Mouse (Mus musculus) thymus, adult 2 months (tissue): ENCODE results near the gene Recql5.

Source experiments
- CTCF ChIP-seq: fragments of 200-500 bp; IDR thresholded peaks from 2 replicates; pipeline ENCODE4 v1.5.1; 2012; ENCODE audit warnings: mild to moderate bottlenecking, control low read depth, low read length, moderate library complexity, borderline replicate concordance; ENCODE audit not compliant: control insufficient read depth, poor library complexity, insufficient read depth; ENCODE audit errors: extremely low read depth
- POLR2A ChIP-seq: fragments of 200-500 bp; IDR thresholded peaks from 2 replicates; pipeline ENCODE4 v1.6.1; 2012; ENCODE audit warnings: mild to moderate bottlenecking, low read length, control low read depth, moderate library complexity; ENCODE audit not compliant: control insufficient read depth, poor library complexity, insufficient read depth; ENCODE audit errors: extremely low read depth

DNA sequence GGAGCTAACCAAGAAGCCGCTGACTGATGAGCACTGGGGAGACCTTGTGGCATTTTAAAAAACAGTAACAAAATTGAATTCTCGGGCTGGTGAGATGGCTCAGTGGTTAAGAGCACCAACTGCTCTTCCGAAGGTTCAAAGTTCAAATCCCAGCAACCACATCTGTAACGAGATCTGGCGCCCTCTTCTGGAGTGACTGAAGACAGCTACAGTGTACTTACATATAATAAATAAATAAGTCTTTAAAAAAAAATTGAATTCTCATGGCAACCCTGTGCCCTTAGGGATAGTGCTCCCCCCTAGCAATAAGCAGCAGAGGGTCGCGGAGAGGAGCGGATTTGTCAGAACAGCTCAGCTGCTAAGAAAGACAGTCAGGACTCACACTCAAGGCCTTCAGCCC, 69.4 kb downstream of the Recql5 start:
- TF ChIP-seq POLR2A, result no peak
- no peak for TF ChIP-seq CTCF
